Mouse (Mus musculus): ENCODE measurements around the gene Cux2. TPM values are rescaled to one million over a fixed set of nuclear protein-coding genes. Genes with fewer than 3 reads are reported as not detected.
A peak's percentile ranks its signal among the peaks of the same experiment; 100 is the strongest.

Gene Cux2
- total RNA-seq, 2 experiments from 2014 or later: 1.1 to 1.5 TPM

- DNase-seq: no peak
Observed at GRCm38 (mm10) chr5:121962359-121962758, 87.5 kb downstream of the Cux2 start.

GRCm38 (mm10) chr5:121961256-121961655 lies 88.6 kb downstream of the Cux2 start:
- no peak for DNase-seq

DNA sequence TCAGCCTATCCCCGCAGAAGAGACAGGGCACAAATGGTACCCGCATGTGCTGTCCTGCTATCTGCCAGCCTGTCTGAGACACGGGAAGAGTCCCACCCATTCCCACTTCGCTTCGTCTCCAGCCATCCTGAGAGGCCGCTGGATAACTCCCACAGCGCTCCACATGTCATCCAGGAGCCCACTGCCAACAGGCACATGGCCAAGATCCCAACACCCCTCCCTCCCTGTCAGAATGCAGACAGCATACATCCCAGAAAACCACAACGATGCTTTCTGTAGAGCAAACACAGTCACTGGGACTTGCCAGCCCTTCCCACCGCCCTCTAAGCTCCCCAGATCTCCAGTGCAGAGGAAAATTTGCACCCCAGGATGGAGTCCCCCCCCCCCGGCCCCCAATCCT lies 90.2 kb downstream of the Cux2 start:
- no peak for DNase-seq

DNA sequence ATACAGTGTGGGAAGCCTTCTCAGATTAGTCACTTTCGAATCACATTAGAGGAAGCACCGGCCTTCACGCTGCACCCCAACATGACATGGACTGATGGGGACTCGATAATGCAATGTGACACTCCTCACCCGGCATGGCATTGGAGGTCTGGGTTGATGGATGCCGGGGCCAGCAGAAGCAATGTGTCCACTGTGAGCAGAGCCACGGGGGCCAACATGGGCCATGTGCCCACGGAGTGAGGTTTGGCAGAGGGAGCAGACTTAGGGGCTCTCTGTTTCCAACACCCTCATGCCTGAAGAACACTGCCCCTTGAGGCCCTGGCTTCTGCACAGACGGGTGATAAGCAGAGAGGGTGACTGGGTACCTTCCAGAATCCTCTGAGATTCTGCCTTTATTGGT lies 91.4 kb downstream of the Cux2 start:
- no peak for DNase-seq

DNA sequence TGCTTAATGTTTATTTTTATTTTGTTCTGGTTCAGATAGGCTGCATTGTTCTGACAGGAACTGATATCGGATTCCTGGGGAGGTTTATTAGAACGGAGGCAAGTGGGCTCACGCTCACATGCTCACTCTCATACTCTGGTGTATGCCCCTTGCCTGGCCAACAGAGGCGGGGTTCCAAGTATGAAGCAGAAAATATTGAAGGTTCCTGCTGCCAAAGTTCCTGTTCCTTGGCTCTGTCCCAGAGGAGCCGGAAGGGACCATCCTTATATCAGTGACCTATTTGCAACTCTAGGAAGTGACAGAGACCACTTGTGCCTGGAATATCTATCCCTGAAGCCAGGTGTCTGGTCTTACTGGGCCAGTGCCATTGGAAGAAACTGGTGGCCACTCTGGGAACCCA lies 94.1 kb downstream of the Cux2 start:
- DNase-seq: no peak

- DNase-seq: no peak
Observed at GRCm38 (mm10) chr5:121950175-121950574, 99.7 kb downstream of the Cux2 start.

GRCm38 (mm10) chr5:121949050-121949443 lies 100.9 kb downstream of the Cux2 start:
- DNase-seq: no peak

DNA sequence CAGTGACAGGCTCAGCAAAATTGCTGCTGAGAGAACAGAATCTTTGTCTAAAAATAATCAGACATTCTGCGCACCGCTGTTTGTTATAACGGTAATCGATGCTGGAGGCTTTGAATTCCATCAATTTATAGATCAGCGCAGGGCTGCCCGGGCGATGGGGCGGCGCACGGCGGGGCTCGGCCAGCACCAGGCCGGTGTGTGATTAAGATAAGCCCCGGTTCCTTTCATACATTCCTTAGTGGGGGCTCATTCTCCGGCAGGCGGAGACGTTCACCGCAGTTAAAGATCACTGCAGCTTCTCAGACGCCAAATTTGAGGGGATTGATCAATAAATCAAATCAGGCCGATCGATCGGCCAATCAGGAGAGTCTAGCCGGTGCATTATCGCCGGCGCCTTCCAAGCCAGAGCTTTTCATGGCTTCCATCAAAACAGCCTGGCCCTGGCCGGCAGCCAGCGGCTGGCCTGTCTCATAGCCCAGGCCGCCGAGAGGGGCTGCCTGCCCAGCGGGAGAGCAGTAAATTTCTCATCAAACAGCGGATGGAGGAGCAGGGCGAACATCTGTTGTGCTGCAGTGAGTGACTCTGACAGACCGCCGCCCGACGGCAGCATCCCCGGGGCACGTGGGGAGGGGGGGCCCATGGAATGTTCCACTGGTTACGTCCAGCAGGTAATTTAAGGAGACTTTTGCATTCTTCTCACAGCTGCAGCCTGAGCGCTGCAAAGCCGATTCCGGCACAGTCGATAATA lies 101.4 kb downstream of the Cux2 start:
- DNase-seq: peak; percentile 51

DNA sequence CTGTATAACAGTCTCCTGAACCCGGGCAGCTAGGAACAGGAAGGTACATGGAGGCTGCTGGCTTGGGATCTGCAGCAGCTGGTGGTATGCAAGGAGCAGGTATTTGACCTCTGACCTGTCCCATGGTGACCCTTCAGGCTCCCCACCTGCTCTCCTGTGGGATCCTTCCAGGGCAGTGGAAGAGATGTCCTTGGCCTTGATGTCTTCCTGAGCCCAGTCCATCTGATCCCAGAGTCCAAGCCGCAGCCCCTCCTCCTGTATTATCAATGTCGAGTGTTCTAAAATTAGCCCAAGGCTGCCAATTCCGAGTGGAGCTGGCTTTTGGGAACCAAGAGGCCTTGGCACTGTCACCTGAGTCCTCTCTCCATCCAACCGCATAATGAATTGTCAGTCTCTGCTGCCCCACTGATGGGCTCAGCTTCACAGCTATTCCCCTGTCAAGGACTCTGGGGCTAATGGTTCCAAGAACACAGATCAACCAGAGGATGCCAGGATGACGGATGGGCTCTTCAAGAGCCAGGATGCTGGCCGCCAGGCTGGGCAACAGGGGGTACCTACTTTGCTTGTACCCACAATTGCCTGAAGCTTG lies 103.2 kb downstream of the Cux2 start:
- no peak for DNase-seq

- peak; percentile 57 for DNase-seq
Observed at GRCm38 (mm10) chr5:121945819-121946218, 104.1 kb downstream of the Cux2 start.

DNA sequence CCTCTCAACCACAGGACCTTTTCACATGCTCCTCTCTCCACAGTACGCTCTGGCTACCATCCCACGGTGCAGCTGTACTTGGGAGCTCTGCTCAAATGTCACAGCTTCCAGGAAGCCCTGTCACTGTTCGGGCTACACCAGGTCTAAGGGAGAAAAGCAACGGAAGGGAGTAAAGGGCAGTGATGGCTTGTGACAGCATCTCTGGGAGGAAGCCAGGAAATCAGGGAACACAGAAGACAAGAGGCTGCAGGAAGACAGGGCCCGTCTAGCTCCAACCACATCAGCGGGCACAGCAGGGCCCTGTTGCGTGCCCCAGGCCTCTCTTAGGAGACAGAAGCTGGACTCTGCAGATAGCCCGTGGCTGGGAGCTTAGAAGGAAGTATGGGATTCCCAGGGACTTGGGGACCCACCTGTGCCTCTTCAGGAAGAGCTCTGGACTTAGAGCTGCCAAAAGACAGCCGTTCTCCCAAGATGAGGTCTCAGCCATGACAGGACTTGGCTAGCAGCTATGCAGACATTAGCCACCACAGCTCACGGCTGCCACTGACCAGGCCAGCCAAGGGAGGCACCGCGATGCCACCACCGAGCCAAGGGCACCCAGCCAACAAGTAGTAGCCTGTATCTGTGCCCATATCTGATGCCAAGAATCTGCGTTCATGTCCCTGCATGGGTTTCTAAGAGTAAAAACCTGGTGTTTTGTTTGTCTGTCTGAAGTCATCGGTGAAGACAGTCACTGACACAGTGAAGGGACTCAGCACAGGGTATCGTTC lies 105.7 kb downstream of the Cux2 start:
- peak; percentile 43 for DNase-seq

- DNase-seq: no peak
Observed at GRCm38 (mm10) chr5:121943472-121943871, 106.4 kb downstream of the Cux2 start.

DNA sequence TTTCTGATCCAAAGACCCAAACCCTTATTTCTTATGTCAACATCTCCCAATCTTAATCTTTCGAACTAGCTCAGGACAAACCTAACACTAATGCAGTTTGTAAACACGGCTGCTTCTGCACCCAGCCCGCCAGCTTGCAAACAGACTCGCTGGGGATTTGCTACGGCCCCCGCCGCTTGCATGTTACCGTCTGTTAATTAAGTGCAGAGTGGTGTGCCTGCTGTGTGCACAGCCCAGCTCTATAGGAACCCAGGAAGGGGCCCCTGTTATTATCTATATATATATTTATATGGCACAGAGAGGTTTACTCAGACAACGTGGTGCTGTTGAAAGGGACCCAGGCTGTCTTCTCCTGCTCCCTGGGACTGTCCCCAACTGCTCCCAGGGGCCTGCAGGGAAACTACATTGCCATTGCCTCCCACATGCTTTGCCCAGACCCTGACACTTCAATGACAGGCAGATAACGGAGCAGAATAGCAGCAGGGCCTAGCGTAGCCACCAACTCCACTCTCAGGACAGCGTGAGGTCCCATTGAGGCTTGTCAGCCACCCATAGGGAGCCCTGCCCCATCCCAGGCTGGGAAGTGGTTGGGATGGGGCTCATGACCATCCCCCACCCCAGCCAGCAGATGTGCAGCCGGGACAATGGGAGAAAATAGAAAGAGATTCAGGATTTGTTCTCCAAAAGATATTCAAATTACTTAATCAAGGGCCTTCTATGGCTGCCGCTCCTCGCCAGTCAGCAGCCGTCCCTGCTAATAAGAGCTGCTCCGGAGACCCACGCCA lies 111.6 kb downstream of the Cux2 start:
- no peak for DNase-seq

GRCm38 (mm10) chr5:121930261-121930660 lies 119.6 kb downstream of the Cux2 start:
- DNase-seq: no peak

DNA sequence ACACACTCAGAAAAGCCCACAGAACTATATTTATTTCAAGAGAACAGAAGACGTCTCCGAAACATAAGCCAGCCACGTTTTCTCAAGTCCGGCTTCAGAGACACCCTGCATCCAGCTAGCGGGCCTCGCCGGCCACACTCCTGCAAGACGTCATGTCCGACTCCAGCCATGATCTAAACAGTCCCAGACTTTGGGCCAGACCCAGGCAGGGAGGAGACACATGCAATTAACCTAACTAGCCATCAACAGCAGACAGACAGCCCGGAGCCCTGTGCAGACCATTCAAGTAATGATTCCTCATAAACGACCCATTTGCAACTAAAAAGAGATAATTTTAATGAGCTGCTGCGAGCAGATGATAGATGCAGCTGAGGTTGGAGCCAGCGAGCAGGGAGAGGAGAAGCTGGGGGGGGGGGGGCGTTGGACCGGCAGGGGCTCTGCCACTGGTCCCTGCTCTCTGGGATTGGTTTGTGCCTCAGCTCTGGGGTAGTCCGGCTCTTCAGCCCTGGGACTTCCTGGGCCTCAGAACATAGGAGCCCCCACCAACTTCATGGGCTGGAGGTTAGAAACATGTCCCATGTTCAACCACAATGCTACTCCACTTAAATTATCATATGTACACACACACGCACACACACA lies 121.4 kb downstream of the Cux2 start:
- no peak for DNase-seq

DNA sequence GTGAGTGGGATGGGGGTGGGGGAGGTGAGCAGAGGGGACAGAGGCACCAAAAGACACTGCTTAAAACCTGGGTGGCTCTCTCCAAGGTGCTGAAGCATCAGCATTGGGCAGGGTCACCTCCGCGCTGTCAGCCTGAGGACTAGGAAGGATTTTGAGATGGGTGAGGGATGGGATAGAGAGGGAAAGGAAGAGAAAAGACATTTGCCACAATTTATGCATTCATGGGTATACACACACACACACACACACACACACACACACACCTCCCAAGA lies 123.4 kb downstream of the Cux2 start:
- no peak for DNase-seq

DNA sequence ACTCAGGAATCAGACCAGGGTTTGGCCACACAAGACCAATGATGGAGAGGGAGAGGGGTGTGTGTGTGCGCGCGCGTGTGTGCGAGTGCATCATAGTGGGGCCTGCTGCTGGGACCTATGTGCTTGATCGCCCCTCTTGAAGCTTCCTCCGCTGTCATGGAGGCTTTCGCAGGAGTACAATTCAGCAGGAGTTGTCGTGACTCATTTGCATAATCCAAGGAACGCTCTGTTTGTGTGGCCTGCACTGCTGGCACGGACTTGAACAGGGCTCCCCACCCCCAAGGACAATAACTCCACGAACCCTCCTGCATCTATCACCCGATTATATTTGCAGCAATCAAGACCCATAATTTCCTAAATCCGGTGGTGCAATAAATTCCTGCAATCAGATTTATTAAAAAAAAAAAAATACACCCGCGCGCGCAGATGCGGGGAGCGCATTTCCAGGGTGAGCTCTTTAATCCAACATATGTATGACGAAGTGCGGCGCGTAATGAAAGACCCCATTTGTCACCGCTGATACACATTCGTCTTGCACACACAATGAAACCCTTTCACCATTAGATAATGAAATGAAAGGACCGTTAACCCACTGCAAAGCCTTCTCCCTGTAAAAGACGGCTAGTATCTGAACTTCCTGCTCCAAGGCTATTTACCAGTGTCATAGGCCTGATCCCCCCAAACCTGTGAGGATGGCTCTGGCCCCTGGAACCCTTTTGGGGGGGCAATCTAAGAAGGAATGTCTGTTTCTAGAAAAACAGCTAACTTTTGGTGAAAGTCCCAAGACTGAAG lies 124.0 kb downstream of the Cux2 start:
- no peak for DNase-seq

DNA sequence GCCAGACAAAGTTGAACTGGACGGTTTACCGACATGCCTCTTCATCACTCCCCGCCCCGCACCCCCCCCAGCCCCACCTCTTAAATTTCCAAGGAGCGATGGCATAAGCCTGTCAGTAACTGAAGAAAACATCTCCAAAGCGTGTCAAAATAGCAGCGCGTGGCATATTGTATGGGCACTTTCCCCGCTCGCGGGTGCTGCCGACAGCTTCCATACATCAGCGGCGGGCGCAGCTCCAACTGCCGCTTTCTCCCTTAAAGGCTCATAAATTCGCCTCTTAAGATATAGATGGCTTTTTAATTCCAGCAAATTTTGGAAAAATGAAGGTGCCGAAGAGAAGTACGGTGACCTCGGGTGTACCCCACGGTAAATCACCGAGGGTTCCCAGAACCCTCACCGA lies 124.6 kb downstream of the Cux2 start:
- DNase-seq: no peak

DNA sequence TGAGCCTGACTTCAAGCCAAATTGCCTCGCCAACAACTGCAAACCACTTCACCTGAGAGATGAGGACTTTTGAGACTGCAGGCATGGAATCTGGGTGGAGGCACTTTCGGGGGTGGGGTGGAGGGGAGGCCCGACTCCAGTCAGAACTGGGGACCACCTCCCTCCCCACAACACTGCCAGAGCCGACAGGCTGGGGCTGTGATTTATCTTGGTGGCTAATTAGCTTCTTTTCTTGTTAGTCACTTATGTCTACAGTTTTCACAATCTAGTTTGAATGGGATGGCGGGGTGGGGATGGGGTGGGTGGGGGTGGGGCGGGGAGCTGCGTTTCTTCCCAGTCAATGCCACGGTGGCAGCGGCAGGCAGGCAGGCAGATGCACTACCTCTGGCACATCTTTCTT lies 125.5 kb downstream of the Cux2 start:
- DNase-seq: no peak

GRCm38 (mm10) chr5:121922942-121923826 lies 126.7 kb downstream of the Cux2 start:
- DNase-seq: no peak

DNA sequence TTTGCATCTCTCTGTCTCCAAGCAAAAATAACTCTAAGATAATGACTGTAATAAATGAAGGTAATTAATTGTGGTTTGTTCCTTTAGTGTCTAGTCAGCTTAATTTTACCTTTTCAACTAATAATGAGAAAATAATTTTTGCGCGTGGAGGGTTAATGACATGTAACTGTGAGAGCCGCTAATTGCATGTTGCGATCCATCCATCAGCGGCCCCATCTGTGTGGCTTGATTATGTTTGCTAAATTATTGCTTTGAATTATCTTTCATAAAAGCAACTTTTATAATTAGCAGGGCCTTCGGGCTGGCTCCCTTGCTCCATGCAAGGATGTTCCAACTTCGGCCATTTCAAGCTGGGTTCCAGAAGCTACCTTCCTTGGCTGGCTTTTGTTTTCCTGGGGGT lies 130.7 kb downstream of the Cux2 start:
- no peak for DNase-seq
